In the genomic region with DNA sequence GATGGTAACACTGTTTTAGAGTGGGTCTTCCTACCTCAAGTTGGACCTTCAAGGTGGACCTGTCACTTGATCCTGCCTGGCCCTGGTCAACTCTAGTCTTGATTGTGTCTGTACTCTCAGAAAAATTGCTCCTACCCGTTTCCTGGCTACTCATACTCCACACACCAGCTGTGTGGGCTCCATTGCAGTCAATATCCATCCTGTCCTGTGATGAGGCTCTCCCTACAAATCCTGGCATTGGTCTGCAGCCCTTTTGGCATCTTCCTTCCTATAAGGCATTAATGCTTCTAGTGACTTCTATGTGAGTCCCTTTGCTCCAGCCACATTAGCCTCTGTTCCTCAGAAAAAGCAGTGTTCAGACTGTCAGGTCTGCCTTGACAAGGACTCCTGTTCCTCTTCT, we compare ENCODE assay signal across 20 mouse cellular contexts.
"Had no signal": no experiment of that assay in that cellular context is flagged by ENCODE, and none has a peak within 500 bp of the region (broad histone marks: within the 10 kb centered on the region; RNA-seq: fewer than 3 reads in every experiment).

No protein-coding gene starts in this region.

- H3K4me1 ChIP-seq: heart, embryonic 12.5 days; intestine, embryonic 15.5 days; limb, embryonic 12.5 days had no signal

- DNase-seq: gastrocnemius, adult 2 months; gastrocnemius, postnatal 10 days; gastrocnemius, postnatal 25 days; heart, adult 2 months; heart, postnatal 10 days; heart, postnatal 4 days; kidney, adult 18-20 months; kidney, adult 8-10 months; kidney, postnatal 10 days; kidney, postnatal 25 days; kidney, postnatal 4 days; liver had no signal

- H3K4me3 ChIP-seq: gastrocnemius, adult 2 months; heart, adult 2 months; heart, embryonic 12.5 days; hindbrain, embryonic 10.5 days; hindbrain, embryonic 12.5 days; intestine, embryonic 15.5 days; layer of hippocampus, adult 2 months; left cerebral cortex, adult 2 months; limb, embryonic 10.5 days; limb, embryonic 12.5 days had no signal
